Mouse (Mus musculus): ENCODE data around the gene Mien1. TPM values are rescaled to one million over a fixed set of nuclear protein-coding genes. Genes with fewer than 3 reads are reported as not detected.

The Mien1 gene
- polyA plus RNA-seq, 1 experiment from 2014 or later = 123 TPM

DNA sequence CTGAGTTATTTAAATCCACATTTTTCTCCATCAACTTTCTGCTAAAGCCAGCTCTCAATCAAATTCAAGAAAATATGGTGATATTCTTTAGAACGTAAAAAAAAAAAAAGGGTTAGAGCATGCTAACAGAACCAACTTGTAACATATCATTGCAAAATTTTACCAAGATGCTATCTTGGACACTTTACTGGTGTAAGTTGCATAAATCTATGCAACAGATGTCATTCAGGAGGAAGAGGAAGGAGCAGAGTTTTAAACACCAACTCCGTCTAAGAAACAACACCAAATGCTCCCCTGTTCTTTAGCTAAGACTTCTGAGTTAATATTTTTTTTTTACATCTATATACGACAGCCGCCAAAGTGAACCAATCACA lies 37.6 kb upstream of the Mien1 start:
- DNase-seq (ENCODE audit: low spot score) (no peak), ATAC-seq (replicated peaks; ENCODE audit: low FRiP score, low TSS enrichment, low read depth) (no peak)
- Histone ChIP-seq H3K27ac (ENCODE audit: low read depth) (no peak overlapping the region), H3K9ac (ENCODE audit: low read length) (no peak overlapping the region), H3K4me3 (ENCODE audit: low read depth, low read length) (no peak overlapping the region), H3K27me3 (replicated peaks; ENCODE audit: control insufficient read depth, insufficient read depth, low read length) (no peaks in the 10 kb centered on the region), H3K4me2 (ENCODE audit: low read length) (no peak overlapping the region), H3K36me3 (ENCODE audit: control insufficient read depth, insufficient read depth, low read length) (no peaks in the 10 kb centered on the region), H3K4me1 (replicated peaks; ENCODE audit: control insufficient read depth, insufficient read depth, low read length) (peaks cover 5% of the 10 kb centered on the region; the same call in 1 of the 2 replicates), H3K9me3 (ENCODE audit: control insufficient read depth, low read length) (no peaks in the 10 kb centered on the region)
- WGBS = 49% methylated on average over 4 of the region's 4 CpGs

DNA sequence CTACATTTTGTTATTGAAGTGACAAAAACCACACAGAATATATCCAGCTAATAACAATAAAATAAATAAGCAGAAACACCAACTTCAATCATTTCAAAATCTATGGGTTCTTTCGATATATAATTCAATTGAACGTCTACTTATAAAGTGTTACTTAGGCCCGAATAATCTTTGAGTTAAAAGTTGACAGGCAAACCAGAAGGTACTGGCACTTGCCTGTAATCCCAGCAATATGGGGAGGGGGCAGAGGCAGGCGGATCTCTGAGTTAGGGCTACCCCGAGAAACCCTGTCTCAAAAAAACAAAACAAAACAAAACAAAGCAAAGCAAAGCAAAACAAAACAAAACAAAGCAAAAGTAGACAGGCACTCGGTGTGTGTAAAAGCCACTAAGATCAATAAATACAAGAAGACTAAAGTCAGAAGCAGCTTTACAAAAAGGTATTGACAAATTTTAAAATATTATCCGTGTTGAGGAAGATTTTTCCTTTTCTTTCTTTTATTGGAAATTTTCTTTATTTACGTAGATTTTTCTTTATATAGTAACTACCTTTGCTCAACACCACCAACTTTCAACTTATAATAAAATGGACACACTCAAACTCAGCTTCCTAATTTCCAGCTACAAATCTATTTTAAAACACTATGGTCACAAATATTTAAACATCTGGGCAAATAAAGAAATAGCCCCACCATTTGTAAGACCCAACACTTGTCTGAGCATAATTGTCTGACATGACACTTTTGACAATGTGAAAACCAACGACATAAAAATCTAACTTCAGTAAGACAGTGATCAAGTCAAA lies 37.0 kb upstream of the Mien1 start:
- H3K27me3 ChIP-seq (replicated peaks; ENCODE audit: control insufficient read depth, insufficient read depth, low read length) = no peaks in the 10 kb centered on the region
- no peaks in the 10 kb centered on the region for H3K36me3 ChIP-seq (ENCODE audit: control insufficient read depth, insufficient read depth, low read length)
- H3K4me3 ChIP-seq (ENCODE audit: low read depth, low read length) = no peak overlapping the region
- WGBS = 88% methylated on average over 9 of the region's 9 CpGs
- H3K9me3 ChIP-seq (ENCODE audit: control insufficient read depth, low read length) = no peaks in the 10 kb centered on the region
- no peak overlapping the region for H3K27ac ChIP-seq (ENCODE audit: low read depth)
- H3K9ac ChIP-seq (ENCODE audit: low read length) = no peak overlapping the region
- ATAC-seq (replicated peaks; ENCODE audit: low FRiP score, low TSS enrichment, low read depth) (no peak), DNase-seq (ENCODE audit: low spot score) (no peak)
- no peak overlapping the region for H3K4me2 ChIP-seq (ENCODE audit: low read length)
- H3K4me1 ChIP-seq (replicated peaks; ENCODE audit: control insufficient read depth, insufficient read depth, low read length) = peaks cover 8% of the 10 kb centered on the region; the same call in 1 of the 2 replicates

DNA sequence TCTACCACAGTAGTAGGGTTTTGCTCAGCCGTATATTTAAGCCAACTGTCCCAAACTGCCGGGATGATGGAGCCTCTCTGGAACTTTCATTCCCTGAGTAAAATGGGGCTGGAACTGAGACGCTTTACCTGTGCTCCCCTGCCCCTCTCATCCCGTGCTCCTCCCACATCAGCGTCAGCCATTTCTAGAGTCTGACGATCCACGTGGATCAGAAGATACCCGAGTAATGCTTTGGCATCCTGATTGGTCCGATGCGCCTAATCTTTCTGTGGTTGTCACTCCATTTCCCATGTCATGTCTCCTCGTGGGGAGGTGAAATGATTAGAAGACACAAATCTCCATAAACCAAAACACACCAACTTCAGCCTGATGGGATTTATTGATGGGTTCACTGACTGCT lies 36.2 kb upstream of the Mien1 start:
- no peak overlapping the region for H3K4me3 ChIP-seq (ENCODE audit: low read depth, low read length)
- no peaks in the 10 kb centered on the region for H3K36me3 ChIP-seq (ENCODE audit: control insufficient read depth, insufficient read depth, low read length)
- H3K4me1 ChIP-seq (replicated peaks; ENCODE audit: control insufficient read depth, insufficient read depth, low read length) = peaks cover 9% of the 10 kb centered on the region
- WGBS = 85% methylated on average over 11 of the region's 11 CpGs
- ATAC-seq (replicated peaks; ENCODE audit: low FRiP score, low TSS enrichment, low read depth) (no peak), DNase-seq (ENCODE audit: low spot score) (no peak)
- no peak overlapping the region for H3K9ac ChIP-seq (ENCODE audit: low read length)
- no peak overlapping the region for H3K27ac ChIP-seq (ENCODE audit: low read depth)
- H3K27me3 ChIP-seq (replicated peaks; ENCODE audit: control insufficient read depth, insufficient read depth, low read length) = no peaks in the 10 kb centered on the region
- no peaks in the 10 kb centered on the region for H3K9me3 ChIP-seq (ENCODE audit: control insufficient read depth, low read length)
- H3K4me2 ChIP-seq (ENCODE audit: low read length) = no peak overlapping the region

DNA sequence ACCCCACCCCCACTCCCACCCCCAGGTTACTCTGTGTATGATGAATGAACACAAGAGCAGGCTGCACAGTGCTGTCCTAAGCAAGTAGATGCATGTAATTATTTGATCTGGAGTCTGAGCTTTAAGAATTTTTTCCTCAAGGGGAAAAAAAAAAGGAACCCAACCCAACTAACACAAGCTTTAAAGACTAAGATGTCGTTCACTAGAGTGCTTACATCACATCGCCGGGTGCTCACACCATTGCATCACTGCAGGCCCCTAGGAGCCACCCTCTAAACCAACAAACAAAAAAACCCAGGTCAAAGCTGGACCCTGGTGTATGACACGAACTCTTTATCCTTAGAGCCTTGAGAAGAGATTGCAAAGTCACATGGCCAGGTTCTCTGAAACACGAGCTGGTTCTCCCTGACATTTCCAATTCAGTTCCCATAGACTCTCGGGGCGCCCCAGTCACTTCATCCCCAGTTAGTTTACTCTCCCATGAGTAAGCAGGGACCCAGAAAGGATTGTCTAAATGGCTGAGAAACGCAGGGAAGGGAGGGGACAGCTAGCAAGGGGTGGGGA lies 35.2 kb upstream of the Mien1 start:
- H3K27me3 ChIP-seq (replicated peaks; ENCODE audit: control insufficient read depth, insufficient read depth, low read length) = no peaks in the 10 kb centered on the region
- H3K9me3 ChIP-seq (ENCODE audit: control insufficient read depth, low read length) = no peaks in the 10 kb centered on the region
- WGBS = 58% methylated on average over 8 of the region's 8 CpGs
- DNase-seq (ENCODE audit: low spot score) (no peak), ATAC-seq (replicated peaks; ENCODE audit: low FRiP score, low TSS enrichment, low read depth) (no peak)
- no peak overlapping the region for H3K27ac ChIP-seq (ENCODE audit: low read depth)
- no peaks in the 10 kb centered on the region for H3K36me3 ChIP-seq (ENCODE audit: control insufficient read depth, insufficient read depth, low read length)
- no peak overlapping the region for H3K9ac ChIP-seq (ENCODE audit: low read length)
- H3K4me1 ChIP-seq (replicated peaks; ENCODE audit: control insufficient read depth, insufficient read depth, low read length) = peaks cover 9% of the 10 kb centered on the region
- no peak overlapping the region for H3K4me2 ChIP-seq (ENCODE audit: low read length)
- no peak overlapping the region for H3K4me3 ChIP-seq (ENCODE audit: low read depth, low read length)

DNA sequence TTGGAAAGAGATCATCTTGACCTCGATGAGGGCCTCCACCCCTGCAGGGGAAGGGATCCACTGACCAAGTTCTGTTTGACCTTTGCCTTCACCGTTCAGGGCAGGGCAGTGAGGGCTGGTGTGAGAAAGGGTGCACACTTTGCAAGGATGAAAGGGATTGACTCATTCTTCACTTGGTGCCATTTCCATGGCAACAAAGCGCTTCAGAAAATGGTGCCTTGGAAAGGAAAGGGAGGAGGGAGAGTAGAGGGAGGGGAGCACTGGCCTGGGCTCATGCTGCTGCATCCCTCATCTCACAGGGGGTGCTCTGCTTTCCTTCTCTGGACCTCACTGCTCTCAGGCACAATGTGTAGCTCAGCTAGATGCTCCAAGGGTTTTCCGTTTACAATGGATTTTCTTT lies 33.9 kb upstream of the Mien1 start:
- Histone ChIP-seq H3K9me3 (ENCODE audit: control insufficient read depth, low read length) (no peaks in the 10 kb centered on the region), H3K4me2 (ENCODE audit: low read length) (no peak overlapping the region), H3K27me3 (replicated peaks; ENCODE audit: control insufficient read depth, insufficient read depth, low read length) (no peaks in the 10 kb centered on the region), H3K9ac (ENCODE audit: low read length) (no peak overlapping the region), H3K36me3 (ENCODE audit: control insufficient read depth, insufficient read depth, low read length) (no peaks in the 10 kb centered on the region), H3K27ac (ENCODE audit: low read depth) (no peak overlapping the region), H3K4me3 (ENCODE audit: low read depth, low read length) (no peak overlapping the region), H3K4me1 (replicated peaks; ENCODE audit: control insufficient read depth, insufficient read depth, low read length) (peaks cover 9% of the 10 kb centered on the region)
- 58% methylated on average over 4 of the region's 4 CpGs for WGBS
- ATAC-seq (replicated peaks; ENCODE audit: low FRiP score, low TSS enrichment, low read depth) (no peak), DNase-seq (ENCODE audit: low spot score) (no peak)

DNA sequence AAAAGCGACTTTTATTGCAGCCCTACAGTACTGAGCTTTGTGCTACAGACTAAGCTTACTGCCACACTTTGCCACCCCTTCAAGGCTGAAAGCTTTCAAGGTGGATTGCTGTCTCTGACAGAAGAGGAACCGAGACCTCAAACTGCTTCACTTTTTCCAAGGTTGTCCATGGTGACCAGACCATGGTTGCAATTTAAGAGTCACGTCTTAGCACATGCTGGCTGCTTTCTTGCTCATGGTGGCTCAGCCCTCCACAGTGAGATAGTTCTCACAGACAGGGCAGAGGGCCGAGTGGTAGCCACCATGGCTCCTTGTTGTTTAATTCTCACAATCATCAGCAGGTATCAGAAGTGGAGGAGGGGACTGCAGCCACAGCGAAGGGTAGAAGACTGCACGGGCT lies 32.0 kb upstream of the Mien1 start:
- Histone ChIP-seq H3K9me3 (ENCODE audit: control insufficient read depth, low read length) (no peaks in the 10 kb centered on the region), H3K36me3 (ENCODE audit: control insufficient read depth, insufficient read depth, low read length) (no peaks in the 10 kb centered on the region), H3K4me3 (ENCODE audit: low read depth, low read length) (no peak overlapping the region), H3K27ac (ENCODE audit: low read depth) (no peak overlapping the region), H3K4me1 (replicated peaks; ENCODE audit: control insufficient read depth, insufficient read depth, low read length) (peaks cover 9% of the 10 kb centered on the region), H3K9ac (ENCODE audit: low read length) (no peak overlapping the region), H3K27me3 (replicated peaks; ENCODE audit: control insufficient read depth, insufficient read depth, low read length) (no peaks in the 10 kb centered on the region), H3K4me2 (ENCODE audit: low read length) (no peak overlapping the region)
- no peak for DNase-seq (ENCODE audit: low spot score)
- 73% methylated on average over 6 of the region's 6 CpGs for WGBS
- ATAC-seq (replicated peaks; ENCODE audit: low FRiP score, low TSS enrichment, low read depth) = no peak

DNA sequence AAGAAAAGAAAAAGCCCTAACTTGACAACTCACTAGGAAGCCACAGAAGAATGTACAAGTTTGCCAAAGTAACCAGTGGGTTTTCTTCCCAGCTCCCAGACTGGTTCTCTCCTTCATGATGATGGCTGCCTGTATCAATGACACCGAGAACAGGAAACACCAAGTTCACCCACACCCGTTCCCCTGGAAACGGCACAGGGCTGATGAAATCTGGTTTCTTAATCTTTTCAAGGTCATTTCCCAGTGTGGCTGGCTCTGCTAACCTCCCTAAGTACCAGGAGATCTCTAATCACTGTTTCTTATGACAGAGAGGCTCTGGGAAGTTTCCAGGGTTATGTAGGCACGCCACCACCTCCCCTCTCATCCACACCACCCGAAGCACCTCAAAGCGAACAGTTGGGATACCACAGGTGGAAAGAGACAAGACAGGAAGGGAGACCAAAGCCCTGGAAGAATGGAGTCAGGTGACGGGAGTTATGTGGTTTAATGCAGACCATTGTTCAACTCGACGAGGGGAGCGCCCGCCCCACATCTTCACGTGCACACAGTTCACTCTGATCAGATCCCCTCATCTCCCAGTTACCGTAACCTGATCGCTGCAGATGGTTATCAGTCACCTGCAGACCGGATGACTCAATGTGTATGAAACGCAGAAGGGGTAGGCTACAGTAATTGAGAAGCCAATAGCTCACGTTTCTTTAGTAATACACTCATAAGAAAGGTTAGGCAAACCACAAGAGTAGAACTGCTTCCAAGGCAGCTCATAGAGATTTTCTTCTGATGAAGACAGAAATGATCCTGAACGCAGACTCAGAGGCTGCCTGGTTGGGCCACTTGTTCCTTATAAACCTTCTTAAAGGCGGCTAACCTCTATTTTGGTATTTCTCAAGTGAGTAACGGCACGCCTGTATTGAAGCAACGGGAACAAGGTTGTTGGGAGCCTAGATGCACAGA lies 31.2 kb upstream of the Mien1 start:
- Histone ChIP-seq H3K4me3 (ENCODE audit: low read depth, low read length) (no peak overlapping the region), H3K9ac (ENCODE audit: low read length) (no peak overlapping the region), H3K4me1 (replicated peaks; ENCODE audit: control insufficient read depth, insufficient read depth, low read length) (peaks cover 9% of the 10 kb centered on the region), H3K4me2 (ENCODE audit: low read length) (no peak overlapping the region), H3K9me3 (ENCODE audit: control insufficient read depth, low read length) (no peaks in the 10 kb centered on the region), H3K36me3 (ENCODE audit: control insufficient read depth, insufficient read depth, low read length) (no peaks in the 10 kb centered on the region), H3K27me3 (replicated peaks; ENCODE audit: control insufficient read depth, insufficient read depth, low read length) (no peaks in the 10 kb centered on the region), H3K27ac (ENCODE audit: low read depth) (no peak overlapping the region)
- WGBS = 64% methylated on average over 22 of the region's 22 CpGs
- ATAC-seq (replicated peaks; ENCODE audit: low FRiP score, low TSS enrichment, low read depth) (no peak), DNase-seq (ENCODE audit: low spot score) (no peak)

DNA sequence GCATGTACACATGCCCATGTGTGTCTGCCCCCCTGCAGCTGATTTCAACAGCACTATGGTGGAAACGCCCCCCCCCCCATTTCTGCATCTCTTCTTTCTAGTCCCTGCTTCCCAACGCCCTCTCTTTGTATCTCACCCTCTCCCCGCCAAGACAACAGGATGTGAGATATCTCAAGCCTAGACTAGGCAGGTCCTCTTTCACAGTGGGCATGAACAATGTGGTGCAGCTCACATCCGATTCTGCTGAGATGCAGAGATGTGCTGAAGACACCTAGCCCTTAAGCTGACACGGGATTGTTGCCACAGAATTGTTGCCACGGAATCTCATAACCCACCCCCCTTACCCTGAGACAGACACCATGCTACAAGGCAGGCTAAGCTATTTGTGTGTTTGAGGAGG lies 25.7 kb upstream of the Mien1 start:
- Histone ChIP-seq H3K27ac (ENCODE audit: low read depth) (no peak overlapping the region), H3K4me3 (ENCODE audit: low read depth, low read length) (no peak overlapping the region), H3K9ac (ENCODE audit: low read length) (no peak overlapping the region), H3K27me3 (replicated peaks; ENCODE audit: control insufficient read depth, insufficient read depth, low read length) (peaks cover 6% of the 10 kb centered on the region), H3K4me1 (replicated peaks; ENCODE audit: control insufficient read depth, insufficient read depth, low read length) (no peaks in the 10 kb centered on the region), H3K4me2 (ENCODE audit: low read length) (no peak overlapping the region), H3K36me3 (ENCODE audit: control insufficient read depth, insufficient read depth, low read length) (no peaks in the 10 kb centered on the region), H3K9me3 (ENCODE audit: control insufficient read depth, low read length) (no peaks in the 10 kb centered on the region)
- WGBS = 81% methylated on average over 6 of the region's 6 CpGs
- no peak for DNase-seq (ENCODE audit: low spot score)
- no peak for ATAC-seq (replicated peaks; ENCODE audit: low FRiP score, low TSS enrichment, low read depth)

All from intestine, embryonic 14.5 days (tissue).